Mouse (Mus musculus) heart, embryonic 16.5 days (tissue): ENCODE results near the gene Rap1gap2. TPM values are rescaled to one million over a fixed set of nuclear protein-coding genes. Genes with fewer than 3 reads are reported as not detected.

Source experiments
- ATAC-seq: fragments of 200-750 bp; cut with Nextera tagmentation; replicated peaks from 2 replicates; pipeline ENCODE4 v1.8.0; 2017; ENCODE audit warnings: moderate number of reproducible peaks; ENCODE audit not compliant: insufficient read depth, low FRiP score; ENCODE audit errors: extremely low read depth
- H3K27ac ChIP-seq: fragments of 300-500 bp; sonication (generic); 2 replicates; pipeline ENCODE4 v1.5.1; 2014; ENCODE audit warnings: mild to moderate bottlenecking, low read length, control low read depth, moderate library complexity
- H3K27me3 ChIP-seq: fragments of 300-500 bp; sonication (generic); 2 replicates; pipeline ENCODE4 v1.6.1; 2014; ENCODE audit warnings: low read length, mixed read lengths; ENCODE audit not compliant: control insufficient read depth, insufficient read depth
- H3K36me3 ChIP-seq: fragments of 300-500 bp; sonication (generic); 2 replicates; pipeline ENCODE4 v1.6.1; 2014; ENCODE audit not compliant: control insufficient read depth, insufficient read depth
- H3K4me1 ChIP-seq: fragments of 300-500 bp; sonication (generic); 2 replicates; pipeline ENCODE4 v1.6.1; 2014; ENCODE audit warnings: low read length, mixed read lengths; ENCODE audit not compliant: control insufficient read depth, insufficient read depth
- H3K4me2 ChIP-seq: fragments of 300-500 bp; sonication (generic); 2 replicates; pipeline ENCODE4 v1.6.1; 2014; ENCODE audit warnings: low read depth, mild to moderate bottlenecking, control low read depth, low read length
- H3K4me3 ChIP-seq: fragments of 300-500 bp; sonication (generic); 2 replicates; pipeline ENCODE4 v1.5.1; 2014; ENCODE audit warnings: mild to moderate bottlenecking, control low read depth, low read length
- H3K9ac ChIP-seq: fragments of 300-500 bp; sonication (generic); 2 replicates; pipeline ENCODE4 v1.6.1; 2014; ENCODE audit warnings: low read length, control low read depth
- H3K9me3 ChIP-seq: fragments of 300-500 bp; sonication (generic); replicated peaks from 2 replicates; pipeline ENCODE4 v1.6.1; 2016; ENCODE audit warnings: low read length; ENCODE audit not compliant: control insufficient read depth
- WGBS: fragments of 180-500 bp; shearing (Covaris S2); extraction: QIAGEN DNeasy Blood & Tissue Kit; methylation state at CpG from one replicate; pipeline ENCODE4 v1.1.7; 2014; 5-methylcytosine and 5-hydroxymethylcytosine counted together
- polyA plus RNA-seq: library from polyadenylated mRNA; unstranded; fragments of >200 nt; fragmentation: Nextera tagmentation; extraction: Ambion mirVana; gene quantifications from 2 replicates; pipeline ENCODE4 v1.2.1, GENCODE M21; 2015

Rap1gap2 gene
- polyA plus RNA-seq, 1 experiment from 2014 or later: 2.0 TPM

DNA sequence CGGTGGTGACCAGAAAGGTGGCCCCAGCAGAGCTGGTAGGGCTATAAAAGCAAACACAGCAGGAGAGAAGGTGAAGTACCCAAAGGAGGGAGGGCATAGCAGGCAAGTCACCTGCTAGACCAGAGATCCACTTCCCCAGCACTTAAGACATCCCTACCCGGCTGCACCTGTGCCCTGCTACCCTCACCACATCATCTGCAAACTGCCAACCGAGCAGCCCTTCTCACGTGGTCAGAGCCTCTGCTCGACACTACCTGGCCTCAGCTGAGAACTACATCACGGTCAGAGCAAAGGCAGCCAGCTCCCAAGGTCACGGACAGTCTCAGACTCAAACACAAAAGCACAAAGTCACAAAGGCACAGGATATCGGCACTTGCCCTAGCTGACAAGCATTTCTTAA is 116.8 kb downstream of the Rap1gap2 start:
- H3K27me3 ChIP-seq: no peaks in the 10 kb centered on the region
- no peaks in the 10 kb centered on the region for H3K9me3 ChIP-seq
- peaks cover 16% of the 10 kb centered on the region for H3K4me1 ChIP-seq
- H3K9ac ChIP-seq: peak overlapping the region; percentile 38; the same call in 1 of the 2 replicates
- ATAC-seq: 0 out of 2 replicates have a peak, but pooled peaks have one; percentile 37
- H3K27ac ChIP-seq: no peak overlapping the region
- no peaks in the 10 kb centered on the region for H3K36me3 ChIP-seq
- WGBS: 29% methylated on average over 8 of the region's 8 CpGs
- H3K4me3 ChIP-seq: no peak overlapping the region
- H3K4me2 ChIP-seq: peak overlapping the region; percentile 46; the same call in 1 of the 2 replicates

DNA sequence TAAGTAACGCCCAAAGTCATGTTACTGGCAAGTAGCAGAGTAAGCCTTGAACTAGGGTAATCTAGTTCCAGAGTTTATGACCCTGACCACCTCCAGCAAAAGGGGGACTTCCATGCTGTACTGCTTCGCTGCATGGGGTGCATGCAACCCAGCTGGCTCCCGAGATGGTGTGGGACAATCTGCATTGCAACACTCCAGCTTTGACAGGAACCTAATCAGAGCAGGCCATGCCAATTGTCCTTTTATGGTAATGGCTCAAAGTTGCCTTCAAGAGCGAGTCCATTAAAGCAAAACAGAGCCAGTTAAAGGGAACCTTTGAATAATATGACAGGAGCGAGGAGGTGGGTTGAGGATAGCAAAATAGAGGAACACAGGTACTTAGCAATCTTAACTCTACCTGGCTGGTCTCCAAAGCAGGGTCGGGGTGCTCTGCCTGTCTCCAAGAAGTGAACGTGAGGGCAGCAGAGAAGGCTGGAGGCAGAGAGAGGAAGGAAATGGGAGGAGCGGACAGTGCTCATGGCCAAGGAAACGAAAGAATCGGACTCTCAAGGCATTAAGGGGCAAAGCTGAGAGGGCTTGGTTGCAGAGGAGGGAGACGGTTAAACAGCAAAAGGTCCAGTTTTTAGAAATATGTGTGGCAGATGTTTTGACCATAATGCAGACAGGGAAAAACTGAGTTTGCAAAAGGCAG is 117.4 kb downstream of the Rap1gap2 start:
- peak overlapping the region; percentile 16; the same call in 1 of the 2 replicates for H3K4me3 ChIP-seq
- H3K4me2 ChIP-seq: peak overlapping the region; percentile 46
- 40% methylated on average over 11 of the region's 11 CpGs for WGBS
- H3K27me3 ChIP-seq: no peaks in the 10 kb centered on the region
- no peaks in the 10 kb centered on the region for H3K36me3 ChIP-seq
- no peak for ATAC-seq
- H3K4me1 ChIP-seq: peaks cover 17% of the 10 kb centered on the region
- H3K9ac ChIP-seq: no peak overlapping the region
- H3K9me3 ChIP-seq: no peaks in the 10 kb centered on the region
- 0 out of 2 replicates have a peak overlapping the region, but pooled peaks have one; percentile 11 for H3K27ac ChIP-seq

DNA sequence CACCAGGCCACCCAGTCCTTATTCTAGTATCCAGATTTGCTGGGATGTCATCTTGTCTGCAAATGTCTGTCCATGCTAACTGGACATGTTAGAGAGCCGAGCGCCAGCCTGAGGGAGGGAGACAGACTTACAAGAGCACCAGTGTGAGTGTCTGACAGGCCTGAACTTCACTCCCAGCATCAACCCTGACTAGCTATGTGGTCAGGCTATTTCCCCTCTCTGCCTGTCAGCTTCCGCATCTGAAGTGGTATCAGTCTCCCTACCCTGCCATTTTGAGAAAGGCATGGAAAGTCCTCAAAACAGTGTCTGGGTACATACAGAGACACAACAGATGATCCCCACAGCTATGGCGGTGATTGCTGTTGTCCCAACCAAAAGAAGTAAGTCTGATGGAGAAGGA is 119.6 kb downstream of the Rap1gap2 start:
- H3K4me1 ChIP-seq: peaks cover 26% of the 10 kb centered on the region
- H3K36me3 ChIP-seq: no peaks in the 10 kb centered on the region
- H3K4me3 ChIP-seq: no peak overlapping the region
- no peak overlapping the region for H3K9ac ChIP-seq
- no peak overlapping the region for H3K4me2 ChIP-seq
- no peak for ATAC-seq
- H3K27ac ChIP-seq: no peak overlapping the region
- no peaks in the 10 kb centered on the region for H3K27me3 ChIP-seq
- H3K9me3 ChIP-seq: no peaks in the 10 kb centered on the region
- 90% methylated on average over 4 of the region's 4 CpGs for WGBS

DNA sequence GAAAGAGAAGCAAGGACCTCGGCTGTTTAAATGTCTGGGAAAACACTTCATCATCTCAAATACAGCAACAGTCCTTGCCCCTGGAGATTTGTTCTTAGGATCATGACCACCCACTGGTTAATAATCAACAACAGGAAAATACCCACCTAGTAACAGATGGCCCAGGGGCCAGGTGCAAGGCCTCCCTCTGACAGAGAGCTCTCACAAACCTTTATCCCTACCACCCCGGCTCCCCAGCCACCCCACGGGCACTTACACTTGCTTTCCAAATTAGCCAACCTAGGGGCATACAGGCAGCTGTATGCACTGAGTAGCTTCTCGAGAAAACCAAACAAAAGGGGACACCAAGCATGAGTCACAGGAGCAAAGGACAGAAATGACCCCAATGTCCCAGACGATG is 121.5 kb downstream of the Rap1gap2 start:
- H3K36me3 ChIP-seq: no peaks in the 10 kb centered on the region
- H3K27me3 ChIP-seq: no peaks in the 10 kb centered on the region
- no peak overlapping the region for H3K4me2 ChIP-seq
- no peaks in the 10 kb centered on the region for H3K9me3 ChIP-seq
- 76% methylated on average over 5 of the region's 5 CpGs for WGBS
- H3K27ac ChIP-seq: no peak overlapping the region
- ATAC-seq: no peak
- H3K9ac ChIP-seq: no peak overlapping the region
- no peak overlapping the region for H3K4me3 ChIP-seq
- peaks cover 25% of the 10 kb centered on the region for H3K4me1 ChIP-seq

DNA sequence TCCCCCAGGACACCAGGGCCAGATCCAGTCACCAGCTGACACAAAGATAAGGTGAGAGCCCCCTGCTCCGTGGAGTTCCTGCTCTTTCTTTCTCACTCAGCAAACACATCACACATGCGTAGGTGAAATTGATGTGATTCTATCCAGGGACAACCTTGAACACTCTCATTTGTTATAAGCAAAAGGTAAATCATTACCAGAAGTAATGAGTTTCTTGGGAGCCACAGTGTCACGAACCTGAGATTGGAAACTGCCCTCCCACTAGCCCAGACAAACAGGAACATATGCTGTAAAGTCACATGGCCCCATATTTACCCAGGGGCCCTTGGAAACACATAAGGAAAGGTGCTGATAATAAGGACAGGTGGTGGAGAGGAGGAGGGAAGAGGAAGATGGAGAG is 122.8 kb downstream of the Rap1gap2 start:
- WGBS: 25% methylated on average over 3 of the region's 3 CpGs
- Histone ChIP-seq H3K9ac (no peak overlapping the region), H3K9me3 (no peaks in the 10 kb centered on the region), H3K27ac (no peak overlapping the region), H3K4me3 (no peak overlapping the region), H3K27me3 (no peaks in the 10 kb centered on the region), H3K4me1 (peaks cover 12% of the 10 kb centered on the region), H3K36me3 (no peaks in the 10 kb centered on the region), H3K4me2 (no peak overlapping the region)
- no peak for ATAC-seq

DNA sequence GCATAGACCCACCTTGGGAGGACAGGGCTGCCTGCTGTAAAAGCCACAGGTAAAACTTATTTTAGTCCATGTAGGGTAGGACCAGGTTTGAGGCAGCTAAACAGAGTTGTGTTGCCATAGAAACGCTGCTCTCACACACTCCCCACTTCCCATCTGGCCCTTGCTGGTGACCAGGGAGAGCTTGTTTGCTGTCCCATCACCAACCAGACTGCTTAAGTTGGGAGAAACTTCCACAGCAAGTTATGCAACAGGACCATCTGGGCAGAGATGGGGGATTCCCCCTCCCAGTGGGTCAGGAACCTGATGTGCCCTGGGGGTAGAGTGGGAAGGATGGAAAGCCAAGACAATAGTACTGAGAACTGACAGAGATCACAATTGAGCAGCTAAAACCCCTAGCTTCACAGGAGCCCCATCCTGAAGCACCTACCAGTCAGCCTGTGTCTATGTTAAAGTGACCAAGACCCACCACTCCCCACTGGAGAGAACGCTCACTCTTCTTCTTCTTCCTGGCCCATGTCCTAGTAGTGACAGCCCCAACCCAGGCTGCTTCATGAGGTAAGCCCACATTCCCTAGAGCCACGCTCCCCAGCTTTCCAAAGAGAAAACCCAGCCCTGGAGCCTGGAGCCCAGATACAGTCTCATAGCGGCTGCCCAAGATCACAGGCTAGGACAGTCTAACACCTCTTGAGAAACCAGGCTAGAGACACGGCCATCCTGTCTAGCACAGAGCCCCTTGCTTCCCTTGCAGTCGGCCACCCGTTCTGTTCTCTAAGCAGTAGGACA is 125.1 kb downstream of the Rap1gap2 start:
- peaks cover 11% of the 10 kb centered on the region for H3K4me1 ChIP-seq
- no peak overlapping the region for H3K4me3 ChIP-seq
- no peaks in the 10 kb centered on the region for H3K36me3 ChIP-seq
- 82% methylated on average over 7 of the region's 7 CpGs for WGBS
- H3K9me3 ChIP-seq: no peaks in the 10 kb centered on the region
- H3K27ac ChIP-seq: no peak overlapping the region
- no peak for ATAC-seq
- no peaks in the 10 kb centered on the region for H3K27me3 ChIP-seq
- no peak overlapping the region for H3K9ac ChIP-seq
- H3K4me2 ChIP-seq: no peak overlapping the region

DNA sequence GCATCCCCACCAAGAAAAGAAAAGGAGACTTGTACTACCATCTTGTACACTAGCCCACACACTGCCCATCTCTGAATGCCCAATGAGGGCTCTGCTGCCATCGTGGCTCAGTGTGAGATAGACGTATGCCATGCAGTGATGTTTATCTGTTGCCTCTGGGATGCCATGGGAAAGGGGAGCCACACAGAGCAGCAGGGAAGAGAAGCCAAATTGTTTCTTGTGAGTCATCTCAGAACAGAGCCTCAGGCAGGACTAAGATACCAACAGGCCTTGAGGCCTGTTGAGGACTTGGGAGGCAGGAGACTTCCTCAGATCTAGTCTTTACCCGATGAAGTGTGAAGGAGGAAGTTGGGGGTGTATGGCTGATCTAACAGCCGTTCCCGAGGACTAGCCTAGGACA is 126.8 kb downstream of the Rap1gap2 start:
- H3K36me3 ChIP-seq: no peaks in the 10 kb centered on the region
- H3K9ac ChIP-seq: no peak overlapping the region
- H3K27ac ChIP-seq: no peak overlapping the region
- no peak overlapping the region for H3K4me2 ChIP-seq
- no peak overlapping the region for H3K4me3 ChIP-seq
- no peaks in the 10 kb centered on the region for H3K27me3 ChIP-seq
- H3K4me1 ChIP-seq: peaks cover 11% of the 10 kb centered on the region
- WGBS: 69% methylated on average over 5 of the region's 5 CpGs
- H3K9me3 ChIP-seq: no peaks in the 10 kb centered on the region
- ATAC-seq: no peak

DNA sequence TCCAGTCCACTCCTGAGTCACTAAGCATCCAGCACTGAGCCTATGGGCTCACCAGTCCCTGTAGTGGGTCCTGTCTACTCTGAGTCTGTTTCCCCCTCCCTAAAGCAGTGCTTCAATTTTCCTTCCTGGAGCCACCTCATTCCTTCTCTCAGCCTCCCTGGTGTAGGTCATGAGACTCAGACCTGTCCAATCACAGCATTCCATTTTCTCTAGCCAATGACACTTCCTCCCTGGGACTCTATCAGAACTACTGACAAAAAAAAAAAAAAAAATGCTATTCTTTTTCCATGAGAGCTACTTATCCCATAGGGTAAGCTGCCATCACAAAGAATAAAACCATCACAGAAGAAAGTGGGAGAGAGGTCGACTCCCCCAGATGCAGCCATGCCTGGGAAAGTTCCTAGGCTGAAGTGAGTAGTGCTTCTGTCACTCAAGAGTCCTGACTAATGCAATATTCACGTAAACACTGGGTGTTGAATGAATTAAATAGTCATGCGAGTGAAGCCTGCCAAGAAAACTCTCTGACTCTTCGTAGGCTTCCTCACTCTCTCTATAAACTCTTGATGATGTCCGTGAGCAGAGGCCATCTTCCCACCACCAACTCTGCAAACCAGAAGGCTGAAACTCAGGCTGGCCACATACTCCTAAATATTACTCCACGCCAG is 127.4 kb downstream of the Rap1gap2 start:
- no peak overlapping the region for H3K9ac ChIP-seq
- H3K27me3 ChIP-seq: no peaks in the 10 kb centered on the region
- H3K27ac ChIP-seq: no peak overlapping the region
- ATAC-seq: no peak
- peaks cover 9% of the 10 kb centered on the region for H3K4me1 ChIP-seq
- H3K4me2 ChIP-seq: no peak overlapping the region
- H3K9me3 ChIP-seq: no peaks in the 10 kb centered on the region
- no peaks in the 10 kb centered on the region for H3K36me3 ChIP-seq
- H3K4me3 ChIP-seq: no peak overlapping the region
- 67% methylated on average over 6 of the region's 6 CpGs for WGBS

DNA sequence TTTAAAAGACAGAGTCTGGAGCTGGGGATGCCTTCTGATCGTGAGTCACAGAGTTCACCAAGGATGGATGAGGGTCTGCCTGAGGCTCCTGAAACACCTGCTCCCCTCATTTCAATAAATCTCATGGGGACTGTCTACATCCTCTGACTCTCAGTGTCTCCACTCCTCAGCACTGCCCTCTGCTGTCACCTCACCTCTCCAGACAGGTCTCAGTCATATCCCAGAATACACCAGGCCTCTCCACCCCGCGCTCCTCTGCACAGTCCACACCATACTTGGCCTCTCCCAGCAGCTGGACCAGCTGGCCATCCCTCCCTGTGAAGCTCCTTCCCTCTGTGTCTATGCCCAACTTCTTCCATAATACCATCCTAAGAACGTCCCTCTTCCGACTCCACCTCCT is 128.9 kb downstream of the Rap1gap2 start:
- 0 out of 2 replicates have a peak, but pooled peaks have one; percentile 47 for ATAC-seq
- Histone ChIP-seq H3K4me3 (no peak overlapping the region), H3K4me1 (no peaks in the 10 kb centered on the region), H3K4me2 (no peak overlapping the region), H3K36me3 (no peaks in the 10 kb centered on the region), H3K9me3 (no peaks in the 10 kb centered on the region), H3K27me3 (no peaks in the 10 kb centered on the region), H3K9ac (no peak overlapping the region), H3K27ac (no peak overlapping the region)
- WGBS: 70% methylated on average over 5 of the region's 5 CpGs
